Mouse (Mus musculus): Measurements from ENCODE around the gene Maff. TPM values are rescaled to one million over a fixed set of nuclear protein-coding genes. Genes with fewer than 3 reads are reported as not detected.

The Maff gene
- polyA plus RNA-seq, 1 experiment from 2014 or later = 7.1 TPM

DNA sequence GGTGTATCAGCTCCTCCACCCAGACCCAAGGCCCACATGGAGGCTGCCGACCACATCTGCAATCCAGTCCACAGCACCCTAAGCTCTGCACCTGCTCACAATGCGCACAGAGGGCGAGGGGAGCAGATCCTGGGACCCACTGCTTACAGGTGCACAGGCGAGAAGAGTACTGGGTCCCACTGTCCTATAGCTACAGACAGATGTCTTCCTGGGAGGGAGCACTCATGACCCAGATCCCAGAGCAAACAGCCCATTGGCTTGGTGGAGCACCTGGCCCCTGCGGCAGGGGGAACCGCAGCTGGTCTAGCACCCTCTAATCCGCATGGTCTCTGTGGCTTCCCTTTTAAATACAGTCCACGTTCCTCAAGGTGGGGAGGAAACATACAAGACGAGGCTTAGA, 35.2 kb downstream of the Maff start:
- Histone ChIP-seq H3K9ac (ENCODE audit: low read depth, low read length) (no peak overlapping the region), H3K36me3 (ENCODE audit: control insufficient read depth, insufficient read depth, low read length) (no peaks in the 10 kb centered on the region)
- WGBS = 80% methylated on average over 9 of the region's 9 CpGs

DNA sequence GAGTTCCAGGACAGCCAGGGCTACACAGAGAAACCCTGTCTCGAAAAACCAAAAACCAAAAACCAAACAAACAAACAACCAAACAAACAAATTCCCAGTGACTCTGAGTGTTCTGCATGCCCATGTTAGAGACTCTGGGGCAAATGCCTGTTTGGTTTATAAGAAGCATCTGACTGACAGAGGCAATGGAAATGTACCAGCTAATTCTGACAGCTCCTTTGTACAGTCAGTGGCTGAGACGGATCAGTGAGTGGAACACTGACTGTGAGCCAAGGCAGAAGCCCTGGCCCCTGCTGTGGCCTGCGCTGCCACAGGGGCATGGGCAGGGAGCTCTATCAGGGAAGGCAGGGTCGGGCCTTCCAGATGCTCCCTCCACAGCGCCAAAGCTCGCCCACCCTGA, 40.7 kb downstream of the Maff start:
- Histone ChIP-seq H3K36me3 (ENCODE audit: control insufficient read depth, insufficient read depth, low read length) (no peaks in the 10 kb centered on the region), H3K27ac (ENCODE audit: low read length) (no peak overlapping the region), H3K4me1 (ENCODE audit: control insufficient read depth, insufficient read depth, low read length) (peaks cover 47% of the 10 kb centered on the region), H3K4me2 (ENCODE audit: low read depth, low read length) (no peak overlapping the region), H3K9me3 (ENCODE audit: control insufficient read depth, low read length) (no peaks in the 10 kb centered on the region), H3K27me3 (replicated peaks; ENCODE audit: control insufficient read depth, insufficient read depth, low read length) (no peaks in the 10 kb centered on the region), H3K4me3 (ENCODE audit: low read length) (no peak overlapping the region), H3K9ac (ENCODE audit: low read depth, low read length) (0 out of 2 replicates have a peak overlapping the region, but pooled peaks have one; percentile 15)
- WGBS = 77% methylated on average over 6 of the region's 6 CpGs
- no peak for ATAC-seq

More for the DNA sequence above, 35.2 kb downstream of the Maff start:
- ATAC-seq = no peak
- Histone ChIP-seq H3K4me2 (ENCODE audit: low read depth, low read length) (no peak overlapping the region), H3K9me3 (ENCODE audit: control insufficient read depth, low read length) (no peaks in the 10 kb centered on the region), H3K27me3 (replicated peaks; ENCODE audit: control insufficient read depth, insufficient read depth, low read length) (no peaks in the 10 kb centered on the region), H3K4me1 (ENCODE audit: control insufficient read depth, insufficient read depth, low read length) (no peaks in the 10 kb centered on the region), H3K27ac (ENCODE audit: low read length) (no peak overlapping the region), H3K4me3 (ENCODE audit: low read length) (no peak overlapping the region)

DNA sequence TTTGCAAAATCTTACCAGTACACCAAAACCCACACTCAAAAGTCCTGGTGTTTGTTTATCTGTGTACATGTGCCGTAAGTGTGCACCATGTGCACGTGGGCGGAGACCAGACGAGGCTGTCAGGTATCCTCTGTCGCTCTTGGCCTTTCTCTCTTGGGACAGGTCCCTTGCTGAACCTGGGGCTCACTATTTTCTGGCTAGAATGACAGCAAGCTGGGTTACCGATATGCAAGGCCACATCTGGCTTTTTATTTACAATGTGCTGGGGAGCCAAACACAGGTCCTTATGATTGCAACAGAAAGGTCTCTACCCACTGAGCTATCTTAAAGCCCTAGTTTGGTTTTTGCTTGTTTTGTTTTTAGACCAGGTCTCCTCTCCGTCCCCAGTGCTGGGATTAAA, 41.2 kb downstream of the Maff start:
- H3K36me3 ChIP-seq (ENCODE audit: control insufficient read depth, insufficient read depth, low read length) = no peaks in the 10 kb centered on the region
- no peak overlapping the region for H3K4me3 ChIP-seq (ENCODE audit: low read length)
- H3K9ac ChIP-seq (ENCODE audit: low read depth, low read length) = peak overlapping the region; percentile 15; the same call in 1 of the 2 replicates
- no peak for ATAC-seq
- H3K9me3 ChIP-seq (ENCODE audit: control insufficient read depth, low read length) = no peaks in the 10 kb centered on the region
- no peaks in the 10 kb centered on the region for H3K27me3 ChIP-seq (replicated peaks; ENCODE audit: control insufficient read depth, insufficient read depth, low read length)
- H3K27ac ChIP-seq (ENCODE audit: low read length) = peak overlapping the region; percentile 80; the same call in 1 of the 2 replicates
- 81% methylated on average over 7 of the region's 7 CpGs for WGBS
- no peak overlapping the region for H3K4me2 ChIP-seq (ENCODE audit: low read depth, low read length)
- H3K4me1 ChIP-seq (ENCODE audit: control insufficient read depth, insufficient read depth, low read length) = peaks cover 53% of the 10 kb centered on the region

DNA sequence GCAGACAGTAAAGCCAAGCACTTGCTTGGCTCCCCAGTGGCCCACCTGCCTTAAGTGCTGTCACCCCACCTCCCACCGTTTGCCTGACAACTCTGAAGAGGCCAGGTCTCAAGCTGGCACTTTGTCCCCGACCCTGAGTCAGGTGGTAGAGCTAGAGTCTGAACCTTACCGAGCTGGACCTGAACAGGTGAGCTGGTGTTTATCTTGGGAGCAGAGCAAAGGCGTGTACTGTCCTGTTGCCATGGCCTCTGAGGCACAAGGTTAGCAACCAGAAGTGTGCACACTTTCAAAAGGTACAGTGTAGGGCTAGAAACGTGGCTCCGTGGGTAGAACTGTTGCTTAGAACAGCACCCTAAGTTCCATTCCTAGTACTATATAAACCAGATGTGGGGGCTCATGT, 41.8 kb downstream of the Maff start:
- H3K36me3 ChIP-seq (ENCODE audit: control insufficient read depth, insufficient read depth, low read length) = no peaks in the 10 kb centered on the region
- H3K27ac ChIP-seq (ENCODE audit: low read length) = peak overlapping the region; percentile 80
- 46% methylated on average over 6 of the region's 6 CpGs for WGBS
- ATAC-seq = peak; percentile 71
- H3K27me3 ChIP-seq (replicated peaks; ENCODE audit: control insufficient read depth, insufficient read depth, low read length) = no peaks in the 10 kb centered on the region
- H3K9ac ChIP-seq (ENCODE audit: low read depth, low read length) = peak overlapping the region; percentile 11; the same call in 1 of the 2 replicates
- H3K9me3 ChIP-seq (ENCODE audit: control insufficient read depth, low read length) = no peaks in the 10 kb centered on the region
- H3K4me3 ChIP-seq (ENCODE audit: low read length) = no peak overlapping the region
- H3K4me1 ChIP-seq (ENCODE audit: control insufficient read depth, insufficient read depth, low read length) = peaks cover 58% of the 10 kb centered on the region
- no peak overlapping the region for H3K4me2 ChIP-seq (ENCODE audit: low read depth, low read length)

DNA sequence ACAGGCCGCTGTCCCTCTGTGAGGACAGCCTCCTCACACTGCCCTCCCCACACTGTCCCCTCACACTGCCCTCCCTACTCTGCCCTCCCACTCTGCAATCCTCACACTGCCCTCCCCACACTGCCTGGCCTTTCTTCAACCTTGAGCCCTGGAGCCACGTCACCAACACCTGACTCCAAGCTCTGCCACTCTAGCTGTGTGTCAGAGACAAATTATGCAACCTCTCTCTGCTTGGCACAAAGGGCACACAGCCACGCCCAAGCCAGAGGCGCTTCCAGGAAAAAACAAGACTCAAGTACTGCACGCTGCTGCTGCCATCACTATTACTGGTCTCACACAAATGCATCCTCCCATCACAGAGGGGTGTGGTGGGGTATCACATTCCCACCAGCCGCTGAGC, 44.0 kb downstream of the Maff start:
- WGBS = 60% methylated on average over 6 of the region's 6 CpGs
- peaks cover 70% of the 10 kb centered on the region for H3K4me1 ChIP-seq (ENCODE audit: control insufficient read depth, insufficient read depth, low read length)

DNA sequence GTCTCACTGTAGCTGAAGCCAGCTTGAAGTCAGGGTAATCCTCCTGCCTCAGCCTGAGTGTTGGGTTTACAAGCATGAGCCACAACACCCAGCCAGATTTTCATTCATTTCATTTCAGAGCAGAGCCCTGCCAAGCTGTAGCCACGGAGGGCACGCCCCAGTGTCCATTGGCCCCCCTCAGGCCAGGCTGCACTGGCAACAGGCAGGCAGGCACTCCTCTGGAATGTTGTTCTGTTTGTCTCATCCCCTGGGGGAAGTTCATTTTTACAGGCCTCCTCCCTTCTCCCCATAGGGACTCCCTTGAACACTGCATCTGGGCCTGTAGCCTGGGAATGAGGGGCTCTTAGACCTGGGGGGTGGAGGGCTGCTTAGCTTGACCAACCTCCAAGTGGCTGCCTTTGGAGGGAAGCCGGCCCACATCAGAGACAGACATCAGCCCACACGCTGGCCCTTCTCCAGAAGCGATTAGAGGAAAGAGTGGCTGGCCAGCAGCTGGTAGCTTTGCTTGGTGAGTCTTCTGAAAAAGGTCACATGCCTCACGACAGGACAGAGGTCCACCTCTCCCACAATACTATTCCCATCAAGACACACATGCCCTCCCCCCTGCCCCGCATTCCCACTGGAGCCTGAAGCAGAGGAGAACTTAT, 45.1 kb downstream of the Maff start:
- ATAC-seq = peak; percentile 4; the same call in 1 of the 2 replicates
- Histone ChIP-seq H3K36me3 (ENCODE audit: control insufficient read depth, insufficient read depth, low read length) (no peaks in the 10 kb centered on the region), H3K9ac (ENCODE audit: low read depth, low read length) (peak overlapping the region; percentile 45), H3K4me1 (ENCODE audit: control insufficient read depth, insufficient read depth, low read length) (peaks cover 71% of the 10 kb centered on the region), H3K4me2 (ENCODE audit: low read depth, low read length) (no peak overlapping the region), H3K27me3 (replicated peaks; ENCODE audit: control insufficient read depth, insufficient read depth, low read length) (no peaks in the 10 kb centered on the region), H3K4me3 (ENCODE audit: low read length) (no peak overlapping the region), H3K27ac (ENCODE audit: low read length) (peak overlapping the region; percentile 55), H3K9me3 (ENCODE audit: control insufficient read depth, low read length) (no peaks in the 10 kb centered on the region)
- WGBS = 33% methylated on average over 7 of the region's 7 CpGs

More for the DNA sequence above, 44.0 kb downstream of the Maff start:
- Histone ChIP-seq H3K27me3 (replicated peaks; ENCODE audit: control insufficient read depth, insufficient read depth, low read length) (no peaks in the 10 kb centered on the region), H3K27ac (ENCODE audit: low read length) (peak overlapping the region; percentile 80), H3K9me3 (ENCODE audit: control insufficient read depth, low read length) (no peaks in the 10 kb centered on the region), H3K36me3 (ENCODE audit: control insufficient read depth, insufficient read depth, low read length) (no peaks in the 10 kb centered on the region), H3K9ac (ENCODE audit: low read depth, low read length) (no peak overlapping the region), H3K4me3 (ENCODE audit: low read length) (no peak overlapping the region), H3K4me2 (ENCODE audit: low read depth, low read length) (no peak overlapping the region)
- ATAC-seq = peak; percentile 78

DNA sequence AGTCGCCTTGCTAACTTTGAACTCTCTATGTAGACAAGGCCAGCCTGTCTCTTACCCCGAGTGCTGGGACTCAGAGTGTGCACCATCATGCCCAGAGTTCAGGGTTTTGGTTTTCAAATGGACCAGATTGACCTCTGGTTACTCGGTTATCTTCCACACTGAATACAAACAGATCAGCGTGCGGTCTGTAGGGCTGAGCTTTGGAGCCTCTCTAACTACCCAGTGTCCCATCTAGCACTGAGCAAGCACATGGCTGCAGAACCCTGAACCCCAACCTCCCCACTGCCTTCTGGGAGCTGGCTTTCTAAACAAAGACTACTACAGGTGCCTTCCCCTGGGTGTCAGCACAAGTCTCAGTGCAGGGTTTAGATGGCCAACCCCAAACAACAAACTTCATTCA, 46.1 kb downstream of the Maff start:
- WGBS = 77% methylated on average over 5 of the region's 5 CpGs
- no peak overlapping the region for H3K4me2 ChIP-seq (ENCODE audit: low read depth, low read length)
- no peaks in the 10 kb centered on the region for H3K27me3 ChIP-seq (replicated peaks; ENCODE audit: control insufficient read depth, insufficient read depth, low read length)
- no peaks in the 10 kb centered on the region for H3K9me3 ChIP-seq (ENCODE audit: control insufficient read depth, low read length)
- peaks cover 69% of the 10 kb centered on the region for H3K4me1 ChIP-seq (ENCODE audit: control insufficient read depth, insufficient read depth, low read length)
- H3K4me3 ChIP-seq (ENCODE audit: low read length) = no peak overlapping the region
- H3K9ac ChIP-seq (ENCODE audit: low read depth, low read length) = no peak overlapping the region
- no peak for ATAC-seq
- H3K27ac ChIP-seq (ENCODE audit: low read length) = peak overlapping the region; percentile 10
- H3K36me3 ChIP-seq (ENCODE audit: control insufficient read depth, insufficient read depth, low read length) = no peaks in the 10 kb centered on the region

DNA sequence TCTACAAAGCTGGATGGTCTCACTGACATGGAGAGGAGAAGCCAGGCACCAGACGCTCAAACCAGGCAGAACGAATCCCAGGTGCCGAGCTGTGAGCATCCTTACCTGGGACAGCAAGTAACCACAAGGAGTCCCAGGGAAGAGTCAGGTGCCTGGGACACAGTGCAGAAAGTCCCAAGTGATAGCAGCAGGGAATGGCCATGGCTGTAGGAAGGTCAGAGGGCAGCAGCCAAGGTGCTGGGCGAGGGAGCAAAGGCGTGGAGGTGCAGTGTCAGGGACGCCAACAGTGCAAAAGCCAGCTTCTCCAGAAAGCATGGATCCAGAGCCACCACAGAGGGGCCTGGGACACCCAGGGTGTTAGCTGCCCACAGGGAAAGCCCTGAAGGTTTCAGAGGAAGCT, 46.7 kb downstream of the Maff start:
- no peak overlapping the region for H3K4me3 ChIP-seq (ENCODE audit: low read length)
- ATAC-seq = no peak
- WGBS = 87% methylated on average over 6 of the region's 6 CpGs
- peak overlapping the region; percentile 33; the same call in 1 of the 2 replicates for H3K9ac ChIP-seq (ENCODE audit: low read depth, low read length)
- no peaks in the 10 kb centered on the region for H3K9me3 ChIP-seq (ENCODE audit: control insufficient read depth, low read length)
- no peaks in the 10 kb centered on the region for H3K36me3 ChIP-seq (ENCODE audit: control insufficient read depth, insufficient read depth, low read length)
- peaks cover 63% of the 10 kb centered on the region for H3K4me1 ChIP-seq (ENCODE audit: control insufficient read depth, insufficient read depth, low read length)
- no peaks in the 10 kb centered on the region for H3K27me3 ChIP-seq (replicated peaks; ENCODE audit: control insufficient read depth, insufficient read depth, low read length)
- H3K27ac ChIP-seq (ENCODE audit: low read length) = no peak overlapping the region
- no peak overlapping the region for H3K4me2 ChIP-seq (ENCODE audit: low read depth, low read length)

DNA sequence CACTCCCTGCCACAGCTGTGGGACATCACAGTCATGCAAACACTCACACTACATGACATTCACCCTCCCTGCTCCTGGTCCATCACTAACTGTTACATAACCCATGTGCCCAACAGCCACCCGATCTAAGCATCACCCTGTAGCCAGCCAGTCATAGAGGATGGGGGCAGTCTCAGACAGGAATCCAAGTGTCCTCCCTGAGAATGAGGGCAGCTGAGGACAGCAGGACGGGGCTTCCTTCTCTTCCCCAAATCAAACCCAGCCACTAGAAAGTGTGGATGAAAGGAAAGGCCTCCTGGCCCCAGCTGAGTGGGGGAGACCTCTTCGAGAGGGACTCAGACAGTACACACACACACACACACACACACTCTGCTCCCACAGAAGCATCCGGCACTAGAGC, 48.4 kb downstream of the Maff start:
- Histone ChIP-seq H3K9me3 (ENCODE audit: control insufficient read depth, low read length) (no peaks in the 10 kb centered on the region), H3K9ac (ENCODE audit: low read depth, low read length) (no peak overlapping the region), H3K4me2 (ENCODE audit: low read depth, low read length) (no peak overlapping the region), H3K36me3 (ENCODE audit: control insufficient read depth, insufficient read depth, low read length) (no peaks in the 10 kb centered on the region), H3K4me1 (ENCODE audit: control insufficient read depth, insufficient read depth, low read length) (peaks cover 55% of the 10 kb centered on the region), H3K4me3 (ENCODE audit: low read length) (no peak overlapping the region), H3K27me3 (replicated peaks; ENCODE audit: control insufficient read depth, insufficient read depth, low read length) (no peaks in the 10 kb centered on the region), H3K27ac (ENCODE audit: low read length) (no peak overlapping the region)
- no peak for ATAC-seq
- 48% methylated on average over 4 of the region's 4 CpGs for WGBS

DNA sequence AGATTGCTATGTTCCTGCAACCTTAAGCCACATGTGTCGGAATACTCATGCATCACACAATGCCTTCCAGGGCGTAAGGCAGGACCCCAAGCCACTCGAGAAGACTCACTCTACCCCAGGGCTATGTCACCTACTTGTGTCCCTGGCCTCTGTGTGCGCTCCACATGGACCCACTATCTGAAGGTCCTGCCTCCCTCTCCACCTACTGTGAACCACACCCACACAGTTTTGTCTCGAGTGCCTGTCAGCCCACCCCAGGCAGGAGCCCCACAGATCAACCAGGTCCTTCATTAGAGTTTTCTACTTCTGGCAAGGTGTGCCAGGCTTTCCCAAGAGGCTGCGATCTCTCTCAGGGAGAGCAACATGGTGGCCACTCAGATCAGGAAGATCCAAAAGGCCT, 48.9 kb downstream of the Maff start:
- 75% methylated on average over 6 of the region's 6 CpGs for WGBS
- no peak for ATAC-seq
- no peak overlapping the region for H3K4me3 ChIP-seq (ENCODE audit: low read length)
- H3K27ac ChIP-seq (ENCODE audit: low read length) = no peak overlapping the region
- H3K27me3 ChIP-seq (replicated peaks; ENCODE audit: control insufficient read depth, insufficient read depth, low read length) = no peaks in the 10 kb centered on the region
- H3K4me2 ChIP-seq (ENCODE audit: low read depth, low read length) = no peak overlapping the region
- no peaks in the 10 kb centered on the region for H3K9me3 ChIP-seq (ENCODE audit: control insufficient read depth, low read length)
- no peaks in the 10 kb centered on the region for H3K36me3 ChIP-seq (ENCODE audit: control insufficient read depth, insufficient read depth, low read length)
- peaks cover 55% of the 10 kb centered on the region for H3K4me1 ChIP-seq (ENCODE audit: control insufficient read depth, insufficient read depth, low read length)
- no peak overlapping the region for H3K9ac ChIP-seq (ENCODE audit: low read depth, low read length)
